Mouse (Mus musculus) liver, adult 2 months (tissue): ENCODE measurements around the gene Abi3.

Experiments used
- CTCF ChIP-seq: fragments of 200-500 bp; IDR thresholded peaks from 2 replicates; pipeline ENCODE4 v1.5.1; 2011; ENCODE audit warnings: low read depth, low read length, control low read depth
- POLR2A ChIP-seq: fragments of 200-500 bp; IDR thresholded peaks from 2 replicates; pipeline ENCODE4 v1.6.1; 2011; ENCODE audit warnings: low read length, control low read depth; ENCODE audit not compliant: insufficient read depth; ENCODE audit errors: extremely low read depth

DNA sequence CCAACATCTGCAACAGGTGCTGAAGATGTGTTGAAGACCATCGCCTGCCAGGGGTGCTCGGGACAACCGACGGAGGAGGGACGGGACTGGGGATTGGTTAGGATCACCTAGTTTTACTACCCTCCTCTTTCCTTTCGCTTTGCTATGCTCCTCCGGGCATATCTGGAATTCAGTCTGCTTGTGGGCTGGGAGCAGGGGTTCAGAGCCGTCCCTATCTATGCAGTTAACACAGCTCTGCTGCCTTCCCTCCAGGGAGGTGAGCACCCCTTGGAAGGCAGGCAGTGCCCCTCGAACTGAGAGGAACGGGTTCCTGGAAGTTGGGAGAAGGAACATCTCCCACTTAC is 11.0 kb downstream of the Abi3 start:
- TF ChIP-seq CTCF, result no peak
- TF ChIP-seq POLR2A, result no peak
